Mouse (Mus musculus): ENCODE measurements around the gene Coro1a. TPM values are rescaled to one million over a fixed set of nuclear protein-coding genes. Genes with fewer than 3 reads are reported as not detected.

Coro1a gene
- total RNA-seq, 1 experiment from 2014 or later = 1,984 TPM

DNA sequence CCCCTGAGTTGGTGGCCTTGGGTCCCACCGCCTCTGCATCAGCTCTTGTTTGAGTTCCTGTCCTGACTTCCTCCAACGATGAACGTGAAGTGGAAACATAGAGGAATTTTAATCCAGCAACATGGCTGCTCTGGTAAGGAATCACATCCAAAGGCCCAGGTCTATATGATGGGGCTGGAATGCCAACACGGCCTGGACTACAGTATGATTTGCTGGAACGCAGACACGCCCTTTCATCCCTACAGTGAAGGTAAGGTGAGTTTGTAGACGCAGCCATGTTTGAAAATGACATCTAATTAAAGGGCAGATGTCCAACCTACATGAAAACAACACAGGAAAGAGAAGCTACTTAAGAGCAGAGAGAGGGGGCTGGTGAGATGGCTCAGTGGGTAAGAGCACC, 13.8 kb downstream of the Coro1a start:
- no peak for ATAC-seq (replicated peaks; ENCODE audit: insufficient number of reproducible peaks, low FRiP score, low TSS enrichment, poor library complexity, severe bottlenecking)

DNA sequence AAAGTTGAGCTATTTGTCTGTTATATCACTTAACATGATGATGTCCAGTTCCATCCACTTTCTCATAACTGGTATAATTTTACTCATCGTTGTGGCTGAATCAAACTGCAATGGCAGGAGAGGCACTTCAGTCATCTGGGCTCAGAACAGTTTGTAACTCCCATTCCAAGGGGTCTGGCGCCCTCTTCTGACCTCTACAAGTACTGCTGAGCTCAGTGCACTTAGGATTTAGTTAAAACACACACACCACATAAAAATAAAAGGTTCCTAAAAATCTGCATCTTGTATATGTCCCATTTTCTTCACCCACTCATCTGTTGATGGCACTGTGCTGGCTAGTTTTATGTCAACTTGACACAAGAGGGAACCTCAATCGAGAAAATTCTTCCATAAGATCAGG, 14.3 kb downstream of the Coro1a start:
- peak; percentile 40; the same call in 1 of the 2 replicates for ATAC-seq (replicated peaks; ENCODE audit: insufficient number of reproducible peaks, low FRiP score, low TSS enrichment, poor library complexity, severe bottlenecking)

DNA sequence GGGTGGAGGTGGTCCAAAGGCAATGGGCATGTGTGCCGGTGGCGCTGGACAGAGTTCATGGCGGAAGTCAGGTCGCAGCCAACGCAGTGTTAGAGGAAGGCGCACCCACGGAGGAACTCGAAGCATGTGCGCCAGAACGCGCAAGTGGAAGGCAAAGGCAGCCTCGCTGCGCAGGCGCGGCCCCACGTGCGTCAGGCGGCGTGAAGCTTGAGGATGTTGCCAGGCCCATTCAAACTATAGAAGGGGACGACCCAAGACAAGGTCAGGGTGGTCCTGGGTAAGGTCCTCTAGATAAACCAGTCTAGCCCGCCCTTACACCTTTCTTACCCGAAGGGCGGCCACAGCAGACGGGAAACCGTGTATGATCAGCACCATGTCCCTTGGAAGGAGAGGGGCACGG, 15.2 kb downstream of the Coro1a start:
- ATAC-seq (replicated peaks; ENCODE audit: insufficient number of reproducible peaks, low FRiP score, low TSS enrichment, poor library complexity, severe bottlenecking) = no peak

DNA sequence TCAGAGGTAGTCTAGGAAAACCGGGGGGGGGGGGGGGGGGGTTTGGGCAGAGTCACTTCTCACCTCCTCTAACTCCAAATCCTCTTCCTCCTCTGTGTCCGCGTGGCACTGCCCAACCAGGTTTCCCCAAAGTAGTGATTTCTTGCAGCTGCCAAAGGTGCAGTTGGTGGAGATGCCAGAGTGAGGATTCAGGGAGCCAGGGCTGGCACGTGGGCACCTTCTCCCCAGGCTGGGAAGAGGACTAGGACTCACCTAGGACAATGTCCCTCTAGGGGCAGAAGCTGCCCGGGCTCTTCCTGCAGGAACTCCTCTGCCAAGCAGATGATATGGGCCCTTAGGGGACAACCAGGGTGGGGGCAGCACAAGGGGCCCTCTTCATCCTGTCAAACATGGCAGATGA, 15.9 kb downstream of the Coro1a start:
- no peak for ATAC-seq (replicated peaks; ENCODE audit: insufficient number of reproducible peaks, low FRiP score, low TSS enrichment, poor library complexity, severe bottlenecking)

DNA sequence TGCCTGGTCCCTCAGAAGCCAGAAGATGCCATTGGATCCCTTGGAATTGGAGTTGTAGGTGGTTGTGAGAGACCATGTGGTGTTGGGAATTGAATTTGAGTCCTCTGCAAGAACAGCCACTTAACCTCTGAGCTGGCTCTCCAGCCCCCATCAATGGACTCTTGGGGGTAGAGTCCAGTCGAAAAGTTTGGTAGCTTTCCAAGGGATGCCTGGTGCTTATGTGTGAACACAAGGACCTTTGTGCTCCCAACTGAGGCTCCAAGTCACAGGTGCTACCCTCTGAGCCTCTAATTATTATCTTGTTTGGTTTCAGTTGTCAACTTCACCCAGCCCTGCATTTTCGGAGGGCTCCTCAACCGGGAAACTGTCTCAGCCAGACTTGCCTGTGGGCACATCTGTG, 16.9 kb downstream of the Coro1a start:
- no peak for ATAC-seq (replicated peaks; ENCODE audit: insufficient number of reproducible peaks, low FRiP score, low TSS enrichment, poor library complexity, severe bottlenecking)

DNA sequence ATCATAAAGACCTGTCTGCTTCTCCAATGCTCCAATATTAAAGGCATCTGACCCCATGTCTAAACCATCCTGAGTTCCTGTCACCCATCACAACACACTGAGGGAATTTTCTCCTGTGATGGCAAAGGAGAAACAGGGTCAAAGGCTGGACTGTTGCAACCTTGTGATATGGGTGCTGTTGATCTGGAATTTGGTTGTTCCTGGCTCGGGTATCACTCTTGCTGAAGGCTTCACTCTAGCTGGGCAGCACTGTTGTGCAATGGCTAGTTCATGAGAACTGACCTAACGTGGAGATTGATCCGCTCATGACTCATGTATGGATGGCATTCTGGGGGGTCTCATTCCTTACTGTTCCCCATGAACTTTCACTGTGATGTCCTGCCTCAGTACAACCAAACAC, 18.6 kb downstream of the Coro1a start:
- no peak for ATAC-seq (replicated peaks; ENCODE audit: insufficient number of reproducible peaks, low FRiP score, low TSS enrichment, poor library complexity, severe bottlenecking)

DNA sequence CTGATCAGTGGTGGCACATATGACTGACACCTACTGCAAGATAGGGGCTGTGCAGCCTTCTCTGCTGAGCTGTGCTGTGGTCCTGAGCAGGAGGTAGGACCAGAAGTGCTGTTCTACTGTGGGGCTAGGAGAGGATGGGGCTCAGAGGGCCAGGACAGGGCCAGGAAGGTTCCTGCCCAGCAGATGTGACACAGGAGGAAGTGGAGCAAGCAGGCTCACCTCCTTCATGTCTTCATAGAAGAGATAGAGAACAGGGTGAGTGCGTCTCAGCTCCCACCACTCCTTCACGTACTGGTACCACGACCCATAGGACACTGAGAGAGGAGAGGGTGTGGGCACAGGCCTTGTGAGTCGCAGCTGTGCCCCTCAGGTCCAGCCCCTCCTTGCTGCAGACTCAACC, 19.4 kb downstream of the Coro1a start:
- 0 out of 2 replicates have a peak, but pooled peaks have one; percentile 15 for ATAC-seq (replicated peaks; ENCODE audit: insufficient number of reproducible peaks, low FRiP score, low TSS enrichment, poor library complexity, severe bottlenecking)

DNA sequence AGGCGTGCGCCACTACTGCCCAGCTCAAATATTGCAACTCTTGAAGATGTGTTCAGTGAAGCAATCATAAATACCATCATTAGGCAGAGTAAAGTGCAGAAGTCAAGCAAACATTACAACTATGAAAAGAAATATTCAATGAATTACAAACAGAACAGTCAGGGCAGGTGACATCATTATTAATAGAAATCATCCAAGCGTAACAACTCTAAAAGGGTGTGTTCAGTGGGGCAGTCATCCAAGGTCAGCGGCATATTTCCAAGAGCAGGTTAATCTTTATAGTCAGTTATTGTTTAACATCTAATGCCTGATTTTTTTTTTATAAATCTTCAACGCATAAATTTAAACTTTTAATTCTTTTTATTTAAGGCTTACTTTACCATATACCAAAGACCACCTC, 26.4 kb downstream of the Coro1a start:
- ATAC-seq (replicated peaks; ENCODE audit: insufficient number of reproducible peaks, low FRiP score, low TSS enrichment, poor library complexity, severe bottlenecking) = no peak

DNA sequence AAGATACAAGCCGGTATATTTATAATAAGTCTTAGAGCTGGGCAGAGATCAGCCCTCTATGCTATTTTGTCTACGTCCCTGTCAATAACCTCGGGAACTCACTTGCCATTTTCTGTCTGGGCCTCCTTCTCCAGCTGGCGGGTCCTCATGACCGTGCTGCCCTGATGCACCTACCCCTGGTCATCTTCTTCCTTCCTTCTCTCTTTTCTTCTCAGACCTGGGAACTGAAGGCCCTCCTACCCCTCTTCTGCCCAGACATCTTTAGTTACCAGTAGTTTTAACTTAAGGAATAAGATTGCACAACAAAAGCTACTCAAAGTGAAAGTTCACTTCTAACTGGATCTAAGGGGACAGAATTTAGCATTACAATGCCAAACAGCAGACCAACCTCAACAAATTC, 27.9 kb downstream of the Coro1a start:
- no peak for ATAC-seq (replicated peaks; ENCODE audit: insufficient number of reproducible peaks, low FRiP score, low TSS enrichment, poor library complexity, severe bottlenecking)

DNA sequence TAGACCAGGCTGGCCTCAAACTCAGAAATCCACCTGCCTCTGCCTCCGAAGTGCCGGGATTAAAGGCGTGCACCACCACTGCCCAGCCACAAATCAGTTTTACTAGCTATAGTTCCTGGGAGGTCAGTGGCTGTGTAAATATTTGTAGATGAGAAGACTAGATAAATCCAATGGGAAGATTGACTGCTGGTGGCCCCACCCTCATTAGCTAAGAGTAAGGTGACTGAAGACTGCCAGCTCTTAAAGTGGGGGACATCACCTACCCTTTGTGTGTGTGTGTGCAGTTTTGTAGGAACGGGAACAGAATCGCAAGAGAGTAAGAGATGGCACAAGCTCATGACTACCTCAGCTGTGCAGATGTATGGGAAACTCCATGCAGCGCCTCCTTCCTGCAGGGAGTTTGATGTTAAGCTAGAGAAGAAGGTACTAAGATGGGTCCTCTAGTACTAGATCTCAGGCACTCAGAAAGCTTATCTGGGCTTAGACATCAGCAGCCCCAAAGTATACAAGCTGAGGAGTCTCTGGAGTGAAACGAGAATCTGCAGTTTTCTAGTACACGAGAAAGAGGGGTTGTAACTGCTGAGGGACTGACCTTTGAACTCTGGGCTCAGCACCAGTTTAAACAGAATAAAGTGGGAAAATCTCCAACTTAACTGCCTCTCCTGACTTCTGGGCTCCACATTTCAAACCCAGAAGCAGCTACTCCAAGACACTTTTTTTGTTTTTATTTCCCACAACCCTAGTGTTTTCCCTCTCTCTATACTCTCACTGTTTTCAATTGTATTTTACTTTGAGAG, 28.8 kb downstream of the Coro1a start:
- no peak for ATAC-seq (replicated peaks; ENCODE audit: insufficient number of reproducible peaks, low FRiP score, low TSS enrichment, poor library complexity, severe bottlenecking)

DNA sequence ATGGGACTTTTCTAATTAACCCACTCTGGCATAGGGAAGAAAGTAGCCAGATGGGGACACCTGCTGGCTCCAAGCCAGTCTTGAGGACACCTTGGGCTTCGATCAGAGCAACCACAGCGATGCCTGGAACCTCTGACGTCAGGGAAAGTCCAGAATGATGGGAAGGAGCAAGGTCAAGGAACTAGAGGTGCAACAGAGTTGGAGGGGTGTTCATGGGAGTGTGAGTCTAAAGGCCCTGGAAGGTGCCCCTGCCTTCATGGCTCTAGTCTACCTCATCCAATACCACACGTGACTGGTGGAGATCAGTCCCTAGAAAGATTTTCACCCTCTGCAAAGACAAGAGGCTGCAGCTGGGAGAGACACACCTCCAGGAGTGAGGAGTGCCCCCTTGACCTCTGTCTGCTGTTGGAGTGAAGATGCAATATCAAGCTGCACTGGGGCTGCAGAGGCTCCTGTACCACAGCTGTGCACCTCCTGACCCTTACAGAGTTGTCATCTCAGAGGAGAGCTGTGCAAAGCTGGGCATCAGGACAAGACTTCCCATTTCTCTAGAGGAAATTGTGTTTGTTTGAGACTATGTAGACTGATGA, 30.9 kb downstream of the Coro1a start:
- ATAC-seq (replicated peaks; ENCODE audit: insufficient number of reproducible peaks, low FRiP score, low TSS enrichment, poor library complexity, severe bottlenecking) = no peak

DNA sequence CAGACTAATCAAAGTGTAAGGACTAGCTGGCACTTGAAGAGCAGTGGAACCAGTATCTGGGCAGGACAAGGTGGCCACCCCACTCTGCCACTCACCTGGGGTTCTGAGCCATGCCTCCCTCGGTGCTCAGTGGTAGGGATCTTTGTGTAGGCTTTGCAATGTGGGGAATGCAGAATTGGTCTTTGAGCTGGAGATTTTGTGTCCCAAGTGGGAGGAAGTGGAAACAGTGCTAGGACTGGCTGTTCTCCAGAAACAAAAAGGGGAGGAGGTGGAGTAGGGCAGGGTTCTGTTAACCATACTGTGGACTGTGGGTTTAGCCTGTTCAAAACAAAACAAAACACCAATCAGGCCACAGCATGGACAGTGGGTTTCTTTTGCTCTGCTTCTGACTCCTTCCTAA, 31.4 kb downstream of the Coro1a start, which contains the start of gene Sult1a1:
Sult1a1 (minus strand) TSS at position 226 of the 400 bp plus-strand sequence.
- no peak for ATAC-seq (replicated peaks; ENCODE audit: insufficient number of reproducible peaks, low FRiP score, low TSS enrichment, poor library complexity, severe bottlenecking)

DNA sequence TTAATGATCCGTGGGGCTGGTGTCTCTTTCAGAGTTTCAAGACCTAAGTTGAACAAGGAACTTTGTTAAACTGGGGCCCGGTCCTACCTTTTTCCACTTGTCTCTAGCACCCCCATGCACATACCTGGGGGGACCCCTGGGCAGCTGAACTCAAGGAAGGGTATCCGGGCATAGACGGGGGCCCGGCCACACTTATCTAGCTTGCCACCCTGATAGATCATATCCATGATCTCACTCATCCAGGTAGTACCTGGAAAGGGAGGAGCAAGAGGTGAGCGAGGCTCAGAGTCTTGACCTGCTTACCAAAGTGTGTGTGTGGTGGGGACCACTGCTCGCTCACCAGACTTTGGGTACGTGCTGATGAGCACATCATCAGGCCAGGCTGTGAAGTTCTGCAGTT, 32.5 kb downstream of the Coro1a start:
- no peak for ATAC-seq (replicated peaks; ENCODE audit: insufficient number of reproducible peaks, low FRiP score, low TSS enrichment, poor library complexity, severe bottlenecking)

DNA sequence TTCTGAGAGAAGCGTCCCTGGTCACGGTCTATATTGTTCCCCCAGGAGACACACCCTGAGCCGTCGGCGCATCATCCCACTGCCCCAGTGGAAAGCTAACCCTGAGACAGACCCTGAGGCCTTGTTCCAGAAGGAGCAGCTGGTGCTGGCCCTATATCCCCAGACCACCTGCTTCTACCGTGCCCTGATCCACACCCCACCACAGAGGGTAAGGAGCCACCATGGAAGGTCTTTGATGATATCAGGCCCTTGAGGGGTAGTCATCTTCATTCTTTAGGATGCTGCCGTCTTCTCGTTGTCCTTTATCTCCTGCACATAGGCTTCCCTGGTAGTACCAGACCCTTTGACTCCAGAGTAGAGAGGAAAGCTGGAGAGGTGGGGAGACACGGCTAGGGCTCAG, 35.5 kb downstream of the Coro1a start:
- ATAC-seq (replicated peaks; ENCODE audit: insufficient number of reproducible peaks, low FRiP score, low TSS enrichment, poor library complexity, severe bottlenecking) = no peak

DNA sequence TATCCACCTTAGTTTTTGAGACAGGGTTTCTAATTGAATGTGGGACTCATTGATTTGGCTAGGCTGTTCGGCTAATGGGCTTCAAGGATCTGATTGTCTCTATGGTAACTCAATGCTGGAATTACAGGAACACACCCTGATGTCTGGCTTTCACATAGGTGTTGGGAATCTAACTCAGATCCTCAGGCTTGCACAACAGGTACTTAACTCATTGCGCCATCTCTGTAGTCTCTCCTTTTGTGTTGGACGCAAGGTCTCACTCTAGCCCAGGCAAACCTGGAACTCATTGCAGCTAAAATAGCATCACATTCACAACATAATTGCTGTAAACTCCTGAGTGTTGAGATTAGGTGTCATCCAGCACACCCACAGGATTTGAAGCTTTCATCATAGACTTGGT, 37.4 kb downstream of the Coro1a start:
- ATAC-seq (replicated peaks; ENCODE audit: insufficient number of reproducible peaks, low FRiP score, low TSS enrichment, poor library complexity, severe bottlenecking) = no peak

DNA sequence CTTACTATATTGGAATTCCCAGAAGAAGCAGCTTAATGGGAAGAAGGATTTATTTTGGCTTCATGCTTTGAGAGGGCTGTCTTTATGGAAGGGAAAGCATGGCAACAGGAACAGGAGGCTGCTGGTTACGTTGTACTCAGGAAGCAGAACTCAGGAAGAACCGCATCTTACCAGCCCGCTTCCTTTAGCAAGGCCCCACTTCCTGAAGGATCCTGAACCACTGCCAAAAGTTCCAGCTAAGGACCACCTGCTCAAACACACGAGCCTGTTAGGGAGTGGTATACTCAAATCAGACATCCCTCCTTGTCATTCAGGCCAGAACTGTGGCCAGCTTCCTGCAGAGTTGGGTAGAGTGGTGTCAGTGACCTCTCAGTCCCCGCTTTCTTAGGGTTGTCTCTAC, 39.1 kb downstream of the Coro1a start:
- no peak for ATAC-seq (replicated peaks; ENCODE audit: insufficient number of reproducible peaks, low FRiP score, low TSS enrichment, poor library complexity, severe bottlenecking)

DNA sequence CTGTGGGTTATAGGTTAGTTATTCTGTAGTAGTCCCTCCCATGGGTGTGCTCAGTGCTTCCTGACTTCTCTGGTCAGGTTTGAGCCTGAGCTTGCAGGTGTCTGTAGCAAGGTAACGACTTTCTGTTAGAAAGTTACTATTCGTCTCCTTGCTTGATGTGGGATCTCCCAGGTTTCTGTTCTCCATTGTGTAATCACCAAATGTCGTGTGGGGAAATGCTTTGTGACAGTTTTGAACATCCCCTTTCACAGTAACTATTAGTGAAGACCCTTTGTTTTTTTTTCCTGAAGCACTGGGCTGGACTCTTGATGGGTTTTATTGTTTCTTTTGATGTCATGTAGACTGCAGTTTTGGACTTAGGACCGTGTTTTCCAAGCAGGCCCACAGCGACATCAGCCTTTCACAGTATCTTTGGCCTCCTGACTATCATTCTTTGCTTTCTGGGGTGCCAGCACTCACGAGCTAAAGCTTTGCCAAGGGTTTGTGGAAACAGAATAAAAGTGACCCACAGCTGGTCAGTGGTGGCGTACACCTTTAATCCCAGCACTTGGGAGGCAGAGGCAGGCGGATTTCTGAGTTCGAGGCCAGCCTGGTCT, 40.0 kb downstream of the Coro1a start:
- no peak for ATAC-seq (replicated peaks; ENCODE audit: insufficient number of reproducible peaks, low FRiP score, low TSS enrichment, poor library complexity, severe bottlenecking)

DNA sequence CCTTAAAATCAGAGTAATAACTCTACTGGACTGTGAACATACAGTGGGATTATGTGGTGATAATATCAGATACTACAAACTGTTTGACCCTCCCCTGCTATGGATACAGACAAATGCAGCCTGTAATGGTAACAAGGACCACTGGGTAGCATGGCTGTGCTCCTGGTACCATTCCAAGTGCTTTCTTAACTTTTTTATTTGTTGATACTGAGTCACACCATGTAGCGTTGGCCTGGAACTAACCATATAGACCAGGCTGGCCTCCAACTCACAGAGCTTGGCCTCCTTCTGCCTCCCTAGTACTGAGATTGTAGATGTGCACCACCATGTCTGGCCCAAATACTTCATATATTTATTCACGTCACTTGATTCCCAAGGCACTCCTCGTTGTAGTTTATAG, 42.3 kb downstream of the Coro1a start:
- no peak for ATAC-seq (replicated peaks; ENCODE audit: insufficient number of reproducible peaks, low FRiP score, low TSS enrichment, poor library complexity, severe bottlenecking)

DNA sequence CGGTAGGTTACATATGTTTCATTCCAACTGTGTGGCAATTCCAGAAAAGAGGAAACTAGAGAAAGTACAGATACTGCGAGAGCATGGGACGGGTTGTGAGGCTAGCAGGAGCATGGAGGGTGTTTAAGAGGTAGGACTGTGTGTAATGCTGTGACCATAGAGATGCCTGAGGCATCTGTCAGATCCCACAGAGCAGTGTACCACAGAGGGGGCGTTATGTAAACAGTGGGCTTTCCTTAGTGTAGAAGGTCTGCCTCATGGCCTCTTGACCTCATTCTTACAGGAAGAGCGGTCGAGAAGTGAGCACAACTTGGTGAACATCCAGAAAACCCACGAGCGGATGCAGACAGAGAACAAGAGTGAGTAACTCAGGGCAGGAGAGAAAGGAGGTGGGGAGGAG, 43.9 kb downstream of the Coro1a start:
- ATAC-seq (replicated peaks; ENCODE audit: insufficient number of reproducible peaks, low FRiP score, low TSS enrichment, poor library complexity, severe bottlenecking) = no peak

DNA sequence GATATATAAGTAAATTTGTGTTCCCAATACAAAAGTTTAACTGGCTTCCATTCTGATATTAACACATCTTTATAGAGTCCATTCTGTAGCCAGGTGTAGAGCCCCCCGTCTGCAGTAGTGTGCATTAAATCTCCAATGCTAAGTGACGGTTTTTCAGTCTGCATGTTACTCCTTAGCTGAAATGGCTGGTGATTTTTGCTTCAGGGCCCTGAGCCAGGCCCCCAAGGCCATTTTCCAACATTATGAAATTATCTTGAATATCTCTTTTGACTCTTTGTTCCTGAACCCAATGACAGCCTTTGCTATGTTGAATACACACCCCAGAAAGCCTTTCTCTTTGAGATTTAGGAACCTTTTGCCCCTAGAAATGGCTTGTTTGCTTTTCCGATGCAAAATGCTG, 47.8 kb downstream of the Coro1a start:
- ATAC-seq (replicated peaks; ENCODE audit: insufficient number of reproducible peaks, low FRiP score, low TSS enrichment, poor library complexity, severe bottlenecking) = no peak

All from monocyte, adult 5-6 weeks (primary cell).